Mouse (Mus musculus) hindbrain, embryonic 11.5 days (tissue): ENCODE measurements around the gene Fam172a. TPM values are rescaled to one million over a fixed set of nuclear protein-coding genes. Genes with fewer than 3 reads are reported as not detected.

Experiments
- ATAC-seq: fragments of 200-750 bp; cut with Nextera tagmentation; 2 replicates; pipeline ENCODE4 v1.8.0; 2017; ENCODE audit warnings: mild to moderate bottlenecking, moderate TSS enrichment, moderate library complexity; ENCODE audit not compliant: low FRiP score
- DNase-seq: peaks from one replicate; pipeline ENCODE4 v3.0.0-alpha.2; 2015; ENCODE audit warnings: low spot score
- H3K27ac ChIP-seq: fragments of 300-500 bp; sonication (generic); 2 replicates; pipeline ENCODE4 v1.5.1; 2014; ENCODE audit warnings: mild to moderate bottlenecking, low read depth, low read length
- H3K27me3 ChIP-seq: fragments of 300-500 bp; sonication (generic); 2 replicates; pipeline ENCODE4 v1.6.1; 2014; ENCODE audit warnings: mild to moderate bottlenecking, low read length, moderate library complexity, mixed read lengths; ENCODE audit not compliant: control insufficient read depth, insufficient read depth
- H3K36me3 ChIP-seq: fragments of 300-500 bp; sonication (generic); 2 replicates; pipeline ENCODE4 v1.6.1; 2014; ENCODE audit warnings: mild to moderate bottlenecking, low read length, moderate library complexity, mixed read lengths; ENCODE audit not compliant: control insufficient read depth, insufficient read depth
- H3K4me1 ChIP-seq: fragments of 300-500 bp; sonication (generic); replicated peaks from 2 replicates; pipeline ENCODE4 v1.6.1; 2014; ENCODE audit warnings: low read length, mixed read lengths; ENCODE audit not compliant: control insufficient read depth, insufficient read depth
- H3K4me2 ChIP-seq: fragments of 300-500 bp; sonication (generic); replicated peaks from 2 replicates; pipeline ENCODE4 v1.6.1; 2014; ENCODE audit warnings: mild to moderate bottlenecking, low read depth, low read length
- H3K4me3 ChIP-seq: fragments of 300-500 bp; sonication (generic); 2 replicates; pipeline ENCODE4 v1.5.1; 2014; ENCODE audit warnings: low read depth, low read length
- H3K9ac ChIP-seq: fragments of 300-500 bp; sonication (generic); 2 replicates; pipeline ENCODE4 v1.6.1; 2014; ENCODE audit warnings: low read depth, low read length
- H3K9me3 ChIP-seq: fragments of 300-500 bp; sonication (generic); 2 replicates; pipeline ENCODE4 v1.6.1; 2016; ENCODE audit warnings: low read length; ENCODE audit not compliant: control insufficient read depth
- WGBS: fragments of 180-500 bp; shearing (Covaris S2); extraction: QIAGEN DNeasy Blood & Tissue Kit; methylation state at CpG from one replicate; pipeline ENCODE4 v1.1.7; 2014; 5-methylcytosine and 5-hydroxymethylcytosine counted together
- polyA plus RNA-seq: library from polyadenylated mRNA; unstranded; fragments of >200 nt; fragmentation: Nextera tagmentation; extraction: Ambion mirVana; gene quantifications from 2 replicates; pipeline ENCODE4 v1.2.1, GENCODE M21; 2014

The Fam172a gene
- polyA plus RNA-seq, 1 experiment from 2014 or later, result 45.7 TPM

GRCm38 (mm10) chr13:78174891-78175290 is 473.1 kb downstream of the Fam172a start:
- no peak overlapping the region for H3K4me3 ChIP-seq
- H3K27me3 ChIP-seq, result peaks cover 12% of the 10 kb centered on the region; the same call in 1 of the 2 replicates
- no peak overlapping the region for H3K27ac ChIP-seq
- no peaks in the 10 kb centered on the region for H3K9me3 ChIP-seq
- 30% methylated on average over 1 of the region's 1 CpGs for WGBS
- ATAC-seq (no peak), DNase-seq (peak; percentile 20)
- H3K4me1 ChIP-seq, result no peaks in the 10 kb centered on the region
- H3K9ac ChIP-seq, result no peak overlapping the region
- no peaks in the 10 kb centered on the region for H3K36me3 ChIP-seq
- H3K4me2 ChIP-seq, result no peak overlapping the region

- no peaks in the 10 kb centered on the region for H3K9me3 ChIP-seq
- DNase-seq (peak; percentile 66), ATAC-seq (no peak)
- H3K27ac ChIP-seq, result peak overlapping the region; percentile 61; the same call in 1 of the 2 replicates
- peak overlapping the region; percentile 18; the same call in 1 of the 2 replicates for H3K4me3 ChIP-seq
- H3K36me3 ChIP-seq, result no peaks in the 10 kb centered on the region
- peaks cover 12% of the 10 kb centered on the region; the same call in 1 of the 2 replicates for H3K27me3 ChIP-seq
- peak overlapping the region; percentile 41 for H3K4me2 ChIP-seq
- H3K9ac ChIP-seq, result peak overlapping the region; percentile 48
- WGBS, result under 1% methylated on average over 8 of the region's 8 CpGs
- no peaks in the 10 kb centered on the region for H3K4me1 ChIP-seq
These were observed 474.1 kb downstream of the Fam172a start for GRCm38 (mm10) chr13:78175821-78176380.

- Histone ChIP-seq H3K9ac (peak overlapping the region; percentile 40; the same call in 1 of the 2 replicates), H3K4me2 (peak overlapping the region; percentile 24), H3K9me3 (no peaks in the 10 kb centered on the region), H3K27ac (peak overlapping the region; percentile 55; the same call in 1 of the 2 replicates), H3K4me3 (peak overlapping the region; percentile 19), H3K36me3 (no peaks in the 10 kb centered on the region), H3K4me1 (no peaks in the 10 kb centered on the region), H3K27me3 (peaks cover 10% of the 10 kb centered on the region; the same call in 1 of the 2 replicates)
- ATAC-seq, result no peak
- WGBS, result 13% methylated on average over 5 of the region's 5 CpGs
- DNase-seq, result peak; percentile 44
These were observed 475.6 kb downstream of the Fam172a start for GRCm38 (mm10) chr13:78177381-78177950.

DNA sequence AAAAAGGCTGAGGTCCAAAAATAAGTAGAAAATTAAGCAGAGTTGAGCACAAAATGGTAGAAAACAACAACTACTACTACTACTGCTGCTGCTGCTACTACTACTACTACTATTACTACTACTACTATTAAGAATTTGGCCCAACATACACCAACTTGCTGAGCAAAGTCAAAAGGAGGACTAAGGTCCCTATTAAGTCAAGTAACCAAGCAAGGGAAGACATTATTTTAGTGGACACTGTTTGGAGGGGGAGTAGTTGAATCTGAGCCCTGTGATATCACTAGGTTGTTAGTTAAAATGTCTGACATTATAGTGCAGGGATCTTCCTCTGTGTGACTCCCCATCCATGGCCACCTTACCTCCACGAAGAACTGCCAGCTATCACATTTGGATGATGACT is 476.2 kb downstream of the Fam172a start:
- no peaks in the 10 kb centered on the region for H3K9me3 ChIP-seq
- peaks cover 5% of the 10 kb centered on the region; the same call in 1 of the 2 replicates for H3K27me3 ChIP-seq
- ATAC-seq, result no peak
- DNase-seq, result peak; percentile 51
- no peaks in the 10 kb centered on the region for H3K4me1 ChIP-seq
- WGBS, result 5% methylated on average over 1 of the region's 1 CpGs
- no peaks in the 10 kb centered on the region for H3K36me3 ChIP-seq
- peak overlapping the region; percentile 24 for H3K4me2 ChIP-seq
- H3K9ac ChIP-seq, result peak overlapping the region; percentile 40; the same call in 1 of the 2 replicates
- peak overlapping the region; percentile 19 for H3K4me3 ChIP-seq
- peak overlapping the region; percentile 55 for H3K27ac ChIP-seq

DNA sequence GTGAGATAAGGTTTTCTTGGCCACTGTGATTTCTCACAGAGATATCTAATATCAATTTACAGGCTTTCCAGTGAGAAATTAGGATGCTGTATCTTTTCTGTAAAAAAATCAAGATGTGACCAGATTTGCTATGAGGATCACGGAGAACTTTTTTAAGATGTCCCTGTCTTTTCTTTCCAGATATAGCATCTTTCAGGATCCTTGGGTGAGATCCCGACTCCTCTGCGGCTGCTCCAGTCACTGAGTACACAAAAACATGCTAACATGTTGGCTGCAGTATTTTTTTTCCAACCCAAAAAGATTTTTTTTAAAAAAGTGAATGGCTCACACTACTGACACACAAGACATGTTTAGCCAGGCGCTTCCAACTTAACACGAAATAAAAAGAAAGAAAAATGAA is 476.9 kb downstream of the Fam172a start:
- no peaks in the 10 kb centered on the region for H3K4me1 ChIP-seq
- no peaks in the 10 kb centered on the region for H3K36me3 ChIP-seq
- DNase-seq (no peak), ATAC-seq (no peak)
- H3K9ac ChIP-seq, result peak overlapping the region; percentile 71
- peaks cover 5% of the 10 kb centered on the region; the same call in 1 of the 2 replicates for H3K27me3 ChIP-seq
- WGBS, result 4% methylated on average over 5 of the region's 5 CpGs
- H3K4me2 ChIP-seq, result peak overlapping the region; percentile 58
- no peaks in the 10 kb centered on the region for H3K9me3 ChIP-seq
- peak overlapping the region; percentile 91 for H3K27ac ChIP-seq
- peak overlapping the region; percentile 37 for H3K4me3 ChIP-seq

DNA sequence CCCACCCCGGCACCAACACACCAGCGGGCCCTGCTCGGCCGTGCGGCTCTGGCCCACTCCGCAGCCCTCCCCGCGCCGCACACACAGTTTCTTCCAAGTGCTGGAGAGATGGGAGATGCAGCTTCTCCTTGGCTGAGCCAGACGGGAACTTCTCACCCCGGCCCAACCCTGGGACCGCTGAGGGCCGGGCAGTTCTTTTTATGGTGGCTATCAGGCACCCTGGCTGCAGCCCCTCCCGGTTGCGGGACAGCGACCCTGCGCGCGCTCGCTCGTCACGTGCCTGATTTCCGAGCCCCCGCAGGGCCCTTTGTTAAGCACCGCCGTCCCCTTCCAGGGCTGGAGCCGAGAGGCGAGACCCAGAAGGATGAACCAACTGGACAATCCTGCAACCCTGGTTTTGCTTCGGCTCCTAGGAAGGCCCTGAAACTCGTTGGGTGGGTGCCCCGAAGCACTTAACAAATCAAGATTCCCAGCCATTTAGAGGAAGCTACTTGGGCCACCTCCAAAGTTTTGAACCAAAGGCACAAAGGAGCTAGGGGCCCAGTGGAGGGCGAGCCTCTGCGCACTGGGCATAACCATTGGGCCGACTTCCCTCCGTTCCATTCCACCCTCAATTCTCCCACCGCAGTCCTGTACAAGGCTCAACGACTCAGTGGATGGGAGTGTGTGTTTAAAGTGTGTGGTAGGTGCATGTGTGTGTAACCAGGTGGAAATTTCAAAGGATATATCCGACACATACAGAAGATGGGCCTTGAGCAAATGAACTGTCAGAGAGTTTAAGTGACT is 477.7 kb downstream of the Fam172a start:
- no peaks in the 10 kb centered on the region for H3K9me3 ChIP-seq
- H3K36me3 ChIP-seq, result no peaks in the 10 kb centered on the region
- no peaks in the 10 kb centered on the region for H3K4me1 ChIP-seq
- no peaks in the 10 kb centered on the region; the same call in 1 of the 2 replicates for H3K27me3 ChIP-seq
- ATAC-seq (peak; percentile 77), DNase-seq (peak; percentile 83)
- H3K4me3 ChIP-seq, result peak overlapping the region; percentile 37
- 2% methylated on average over 38 of the region's 38 CpGs for WGBS
- H3K9ac ChIP-seq, result peak overlapping the region; percentile 71
- H3K4me2 ChIP-seq, result peak overlapping the region; percentile 58
- peak overlapping the region; percentile 91 for H3K27ac ChIP-seq

DNA sequence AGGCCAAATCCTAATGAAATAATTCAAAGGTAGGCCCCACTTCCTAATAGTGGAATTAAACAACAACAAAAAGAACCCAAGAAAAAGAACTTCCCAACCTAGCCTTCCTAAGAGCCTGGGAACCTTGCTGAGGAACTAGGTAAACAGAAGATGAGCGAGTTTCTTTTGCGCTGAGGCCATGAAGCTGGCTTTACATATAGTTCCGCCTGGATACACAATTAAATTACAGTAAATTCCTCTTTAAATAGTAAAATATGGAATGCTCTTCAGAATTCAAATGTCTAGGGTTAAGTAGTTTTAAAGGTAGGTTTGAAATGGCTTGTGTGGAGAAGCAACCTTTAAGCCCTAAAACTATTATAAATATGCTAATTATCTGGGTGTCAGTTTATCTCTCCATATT is 478.4 kb downstream of the Fam172a start:
- Histone ChIP-seq H3K4me2 (peak overlapping the region; percentile 58; the same call in 1 of the 2 replicates), H3K27ac (peak overlapping the region; percentile 91), H3K4me3 (peak overlapping the region; percentile 38; the same call in 1 of the 2 replicates), H3K9ac (peak overlapping the region; percentile 71), H3K9me3 (no peaks in the 10 kb centered on the region), H3K36me3 (no peaks in the 10 kb centered on the region), H3K4me1 (0 out of 2 replicates have a peak, but pooled peaks cover 4% of the 10 kb centered on the region), H3K27me3 (no peaks in the 10 kb centered on the region)
- DNase-seq (peak; percentile 35), ATAC-seq (no peak)
- WGBS, result 33% methylated on average over 3 of the region's 3 CpGs

DNA sequence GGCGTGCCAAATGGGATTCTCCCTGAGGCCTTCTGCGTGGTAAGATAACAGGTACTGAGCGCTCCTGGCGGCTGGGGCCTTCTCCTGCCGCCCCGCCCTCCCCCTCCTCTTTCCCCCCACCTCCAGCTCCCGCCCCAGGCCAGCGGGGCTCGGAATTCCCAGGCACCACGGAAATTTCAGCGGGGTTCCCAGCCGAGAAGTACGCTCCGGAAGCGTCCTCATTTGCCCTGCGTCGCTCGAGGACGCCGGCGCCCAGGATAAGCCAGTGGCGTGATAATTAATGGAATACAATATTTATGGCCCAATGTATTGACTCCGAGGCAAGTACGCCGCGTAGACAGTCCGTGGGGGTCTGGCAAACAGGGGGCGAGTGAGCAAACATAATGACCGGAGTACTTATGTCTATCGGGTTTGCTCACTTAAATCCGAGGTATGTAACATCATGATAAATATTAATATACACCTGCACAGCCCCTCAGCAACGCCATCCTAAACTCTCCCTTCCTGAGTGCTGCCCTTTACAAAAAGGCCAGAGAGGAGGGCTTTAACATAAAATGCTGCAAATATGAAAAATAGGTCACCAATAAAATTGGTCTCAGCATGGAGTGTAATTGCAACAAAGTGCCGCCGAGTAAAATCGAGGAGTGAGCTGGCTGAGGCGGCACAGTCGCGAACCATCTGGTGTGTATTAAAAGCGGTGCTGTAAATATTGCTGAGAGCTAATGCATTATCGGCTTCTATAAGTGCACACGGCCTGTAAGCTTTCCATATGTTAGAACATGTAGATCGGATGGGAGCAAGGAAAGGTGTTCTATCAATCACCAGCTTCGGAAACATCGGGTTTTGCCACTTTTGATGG is 479.5 kb downstream of the Fam172a start:
- no peaks in the 10 kb centered on the region for H3K27me3 ChIP-seq
- H3K9ac ChIP-seq, result peak overlapping the region; percentile 70
- H3K4me3 ChIP-seq, result peak overlapping the region; percentile 38
- peak overlapping the region; percentile 74 for H3K4me2 ChIP-seq
- H3K27ac ChIP-seq, result peak overlapping the region; percentile 89
- H3K9me3 ChIP-seq, result no peaks in the 10 kb centered on the region
- WGBS, result 1% methylated on average over 40 of the region's 44 CpGs
- 0 out of 2 replicates have a peak, but pooled peaks cover 4% of the 10 kb centered on the region for H3K4me1 ChIP-seq
- ATAC-seq (peak; percentile 17), DNase-seq (peak; percentile 72)
- no peaks in the 10 kb centered on the region for H3K36me3 ChIP-seq
